Mouse (Mus musculus): Measurements from ENCODE around the gene Gm21762. TPM values are rescaled to one million over a fixed set of nuclear protein-coding genes. Genes with fewer than 3 reads are reported as not detected.

Gene Gm21762
- polyA plus RNA-seq, 1 experiment: not detected

Other genes starting within 250 kb of the Gm21762 start
- gene Gm36079, start 188.9 kb downstream of the Gm21762 start, polyA plus RNA-seq (2012): not detected in 2 replicates
- not detected in 2 replicates for gene Gm21188, start 163.8 kb downstream of the Gm21762 start, polyA plus RNA-seq (2012)
- gene Gm20767, start 75.7 kb downstream of the Gm21762 start, polyA plus RNA-seq (2012): not detected in 2 replicates
- not detected in 2 replicates for gene Gm21818, start 43.5 kb downstream of the Gm21762 start, polyA plus RNA-seq (2012)
- gene Gm21731, start 23.2 kb upstream of the Gm21762 start, polyA plus RNA-seq (2012): not detected in 2 replicates
- gene AF067061, start 47.2 kb upstream of the Gm21762 start, polyA plus RNA-seq (2012): not detected in 2 replicates
- not detected in 2 replicates for gene BC147527, start 84.4 kb upstream of the Gm21762 start, polyA plus RNA-seq (2012)
- not detected in 2 replicates for gene Tcstv3, start 100.9 kb upstream of the Gm21762 start, polyA plus RNA-seq (2012)

Data from erythroblast, embryonic 14.5 days (primary cell).